Mouse (Mus musculus): ENCODE data around the gene Atp5f1. TPM values are rescaled to one million over a fixed set of nuclear protein-coding genes. Genes with fewer than 3 reads are reported as not detected.
"Not testable (repeated sequence)": the region's sequence is repeated elsewhere in the genome, so short reads cannot be mapped to it uniquely, and the experiment has no call there.

Gene Atp5f1
- polyA plus RNA-seq, 1 experiment, result 570 TPM

DNA sequence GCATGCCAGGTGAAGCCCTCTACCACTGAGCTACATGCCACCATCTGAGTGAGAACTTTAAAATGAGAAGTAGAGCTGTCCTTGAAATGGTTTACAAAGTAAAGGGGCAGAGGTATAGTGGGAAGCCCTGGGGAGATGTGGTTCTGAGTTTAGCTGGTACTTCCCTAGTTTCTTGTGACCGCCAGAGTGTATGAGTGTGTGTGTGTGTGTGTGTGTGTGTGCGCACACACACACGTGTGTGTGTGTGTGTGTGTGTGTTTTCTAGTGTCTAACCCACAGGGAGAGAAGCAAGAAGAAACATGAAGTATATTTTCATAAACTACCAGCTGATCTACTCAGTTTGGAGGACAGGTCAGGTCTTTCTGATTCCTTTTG lies 31.7 kb downstream of the Atp5f1 start:
- TF ChIP-seq EP300 (IDR thresholded peaks at IDR 0.05; ENCODE audit: insufficient read depth, low read depth, low read length) (no peak), POLR2A (IDR thresholded peaks at IDR 0.05; ENCODE audit: insufficient read depth, low read length) (no peak), CTCF (IDR thresholded peaks at IDR 0.05; ENCODE audit: low read depth, low read length) (no peak)
- H3K9me3 ChIP-seq (replicated peaks; ENCODE audit: control insufficient read depth, insufficient read depth, low read length, poor library complexity, severe bottlenecking), result no peaks in the 10 kb centered on the region
- no peaks in the 10 kb centered on the region for H3K4me1 ChIP-seq (ENCODE audit: control insufficient read depth, insufficient read depth, low read length)
- H3K27me3 ChIP-seq (ENCODE audit: control insufficient read depth, insufficient read depth, low read length, poor library complexity, severe bottlenecking), result no peaks in the 10 kb centered on the region
- no peak overlapping the region for H3K27ac ChIP-seq (ENCODE audit: insufficient read depth, low read length)
- no peak overlapping the region for H3K9ac ChIP-seq (ENCODE audit: low read depth, poor library complexity, severe bottlenecking)
- H3K4me3 ChIP-seq (ENCODE audit: low read depth, low read length), result no peak overlapping the region
- no peaks in the 10 kb centered on the region for H3K36me3 ChIP-seq (ENCODE audit: control insufficient read depth, insufficient read depth, low read length, poor library complexity, severe bottlenecking)

DNA sequence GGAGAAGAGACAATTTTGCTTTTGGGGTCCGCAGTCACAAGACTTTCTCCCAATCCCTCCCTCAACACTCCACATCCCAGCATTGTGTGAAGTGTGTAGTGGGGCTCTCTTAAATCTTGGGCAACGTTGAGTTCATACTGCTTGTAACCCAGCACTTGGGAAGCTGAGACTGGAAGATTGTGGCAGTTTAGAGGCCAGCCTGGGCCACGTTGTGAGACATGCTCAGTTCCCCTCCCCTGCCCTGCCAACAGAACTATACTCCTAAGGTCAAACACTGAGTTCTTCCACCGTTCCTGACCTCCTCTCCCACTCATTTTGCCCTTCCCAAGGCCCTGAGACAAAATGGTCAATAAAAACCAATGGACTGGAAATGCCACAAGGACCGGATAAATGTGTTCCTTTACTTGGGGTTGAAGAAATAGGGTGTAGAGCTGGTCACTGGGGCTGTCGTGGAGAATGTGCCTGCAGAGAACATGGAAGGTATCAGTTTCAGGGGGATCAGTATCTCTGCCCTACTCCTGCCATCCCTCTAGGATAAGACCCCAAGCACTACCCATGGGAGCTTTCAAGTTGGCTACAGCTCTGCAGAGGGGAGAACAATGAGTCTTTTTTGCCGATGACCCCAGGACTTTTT lies 32.2 kb downstream of the Atp5f1 start:
- TF ChIP-seq EP300 (IDR thresholded peaks at IDR 0.05; ENCODE audit: insufficient read depth, low read depth, low read length) (no peak), CTCF (IDR thresholded peaks at IDR 0.05; ENCODE audit: low read depth, low read length) (no peak), POLR2A (IDR thresholded peaks at IDR 0.05; ENCODE audit: insufficient read depth, low read length) (no peak)
- H3K4me3 ChIP-seq (ENCODE audit: low read depth, low read length), result no peak overlapping the region

DNA sequence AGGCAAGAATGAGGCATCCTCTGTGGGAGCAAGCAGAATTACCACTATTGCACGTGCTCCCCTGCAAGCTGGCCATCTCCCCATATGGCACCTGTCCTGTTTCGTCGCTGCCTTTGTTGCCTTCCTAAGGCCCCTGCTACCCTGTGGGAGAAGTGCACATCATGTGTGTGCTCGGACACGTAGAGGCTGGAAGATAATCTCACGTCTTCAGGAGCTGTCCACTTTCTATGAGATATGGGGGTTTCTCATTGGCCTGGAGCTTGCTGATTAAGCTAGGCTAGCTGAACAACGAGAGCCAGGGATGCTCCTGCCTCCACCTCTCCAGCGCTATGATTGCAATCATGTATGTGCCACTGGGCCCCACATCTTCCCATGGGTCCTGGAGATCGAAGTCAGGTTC lies 35.3 kb downstream of the Atp5f1 start:
- H3K4me1 ChIP-seq (ENCODE audit: control insufficient read depth, insufficient read depth, low read length), result no peaks in the 10 kb centered on the region
- TF ChIP-seq POLR2A (IDR thresholded peaks at IDR 0.05; ENCODE audit: insufficient read depth, low read length) (no peak), CTCF (IDR thresholded peaks at IDR 0.05; ENCODE audit: low read depth, low read length) (no peak), EP300 (IDR thresholded peaks at IDR 0.05; ENCODE audit: insufficient read depth, low read depth, low read length) (no peak)
- H3K9ac ChIP-seq (ENCODE audit: low read depth, poor library complexity, severe bottlenecking), result no peak overlapping the region
- H3K9me3 ChIP-seq (replicated peaks; ENCODE audit: control insufficient read depth, insufficient read depth, low read length, poor library complexity, severe bottlenecking), result no peaks in the 10 kb centered on the region
- H3K36me3 ChIP-seq (ENCODE audit: control insufficient read depth, insufficient read depth, low read length, poor library complexity, severe bottlenecking), result no peaks in the 10 kb centered on the region
- H3K4me3 ChIP-seq (ENCODE audit: low read depth, low read length), result no peak overlapping the region
- H3K27ac ChIP-seq (ENCODE audit: insufficient read depth, low read length), result no peak overlapping the region
- no peaks in the 10 kb centered on the region for H3K27me3 ChIP-seq (ENCODE audit: control insufficient read depth, insufficient read depth, low read length, poor library complexity, severe bottlenecking)

More for the DNA sequence above, 32.2 kb downstream of the Atp5f1 start:
- no peaks in the 10 kb centered on the region for H3K4me1 ChIP-seq (ENCODE audit: control insufficient read depth, insufficient read depth, low read length)
- H3K27me3 ChIP-seq (ENCODE audit: control insufficient read depth, insufficient read depth, low read length, poor library complexity, severe bottlenecking), result no peaks in the 10 kb centered on the region
- H3K9me3 ChIP-seq (replicated peaks; ENCODE audit: control insufficient read depth, insufficient read depth, low read length, poor library complexity, severe bottlenecking), result no peaks in the 10 kb centered on the region
- no peak overlapping the region for H3K9ac ChIP-seq (ENCODE audit: low read depth, poor library complexity, severe bottlenecking)
- H3K27ac ChIP-seq (ENCODE audit: insufficient read depth, low read length), result no peak overlapping the region
- H3K36me3 ChIP-seq (ENCODE audit: control insufficient read depth, insufficient read depth, low read length, poor library complexity, severe bottlenecking), result no peaks in the 10 kb centered on the region

DNA sequence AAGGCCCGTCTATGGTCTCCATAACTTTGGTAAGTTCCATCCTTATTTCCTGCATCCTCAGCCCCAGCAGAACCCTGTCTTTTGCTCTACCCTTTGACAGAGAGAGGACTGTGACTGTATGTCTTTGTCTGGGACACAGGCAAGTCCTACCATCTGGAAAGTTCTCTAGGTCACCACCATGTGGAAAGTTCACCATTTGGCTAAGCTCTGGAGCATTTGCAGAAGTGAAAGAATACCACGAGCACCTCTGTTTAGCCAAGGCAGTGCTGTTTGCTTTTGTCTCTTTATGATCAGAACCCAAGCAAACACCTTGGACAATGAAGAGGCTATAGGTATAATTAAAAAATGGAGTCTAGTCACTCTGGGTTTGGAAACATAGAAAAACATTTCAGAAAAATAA lies 37.9 kb downstream of the Atp5f1 start:
- no peak for TF ChIP-seq EP300 (IDR thresholded peaks at IDR 0.05; ENCODE audit: insufficient read depth, low read depth, low read length)
- TF ChIP-seq CTCF (IDR thresholded peaks at IDR 0.05; ENCODE audit: low read depth, low read length), result no peak
- no peak for TF ChIP-seq POLR2A (IDR thresholded peaks at IDR 0.05; ENCODE audit: insufficient read depth, low read length)
- no peaks in the 10 kb centered on the region for H3K9me3 ChIP-seq (replicated peaks; ENCODE audit: control insufficient read depth, insufficient read depth, low read length, poor library complexity, severe bottlenecking)
- H3K4me3 ChIP-seq (ENCODE audit: low read depth, low read length), result no peak overlapping the region
- no peak overlapping the region for H3K9ac ChIP-seq (ENCODE audit: low read depth, poor library complexity, severe bottlenecking)
- no peaks in the 10 kb centered on the region for H3K4me1 ChIP-seq (ENCODE audit: control insufficient read depth, insufficient read depth, low read length)
- H3K27me3 ChIP-seq (ENCODE audit: control insufficient read depth, insufficient read depth, low read length, poor library complexity, severe bottlenecking), result no peaks in the 10 kb centered on the region
- H3K36me3 ChIP-seq (ENCODE audit: control insufficient read depth, insufficient read depth, low read length, poor library complexity, severe bottlenecking), result no peaks in the 10 kb centered on the region
- H3K27ac ChIP-seq (ENCODE audit: insufficient read depth, low read length), result no peak overlapping the region

DNA sequence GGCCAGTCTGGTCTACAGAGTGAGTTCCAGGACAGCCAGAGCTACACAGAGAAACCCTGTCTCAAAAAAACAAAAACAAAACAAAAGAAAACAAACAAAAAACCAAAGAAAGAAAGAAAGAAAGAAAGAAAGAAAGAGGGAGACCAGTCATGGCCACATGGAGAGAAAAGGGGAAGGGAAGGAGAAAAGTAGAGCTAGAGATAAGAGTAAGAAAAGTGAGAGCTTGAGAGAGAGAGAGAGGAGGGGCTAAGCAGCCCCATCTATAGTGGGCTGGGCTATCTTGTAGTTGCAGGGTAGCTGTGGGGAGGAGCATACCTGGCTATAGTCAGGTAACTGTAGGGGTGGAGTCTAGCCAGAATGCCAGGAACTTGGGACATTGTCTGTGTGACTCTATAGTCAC lies 39.2 kb downstream of the Atp5f1 start:
- H3K27me3 ChIP-seq (ENCODE audit: control insufficient read depth, insufficient read depth, low read length, poor library complexity, severe bottlenecking); H3K27ac ChIP-seq (ENCODE audit: insufficient read depth, low read length); H3K36me3 ChIP-seq (ENCODE audit: control insufficient read depth, insufficient read depth, low read length, poor library complexity, severe bottlenecking); H3K4me1 ChIP-seq (ENCODE audit: control insufficient read depth, insufficient read depth, low read length); H3K9me3 ChIP-seq (replicated peaks; ENCODE audit: control insufficient read depth, insufficient read depth, low read length, poor library complexity, severe bottlenecking); H3K4me3 ChIP-seq (ENCODE audit: low read depth, low read length); H3K9ac ChIP-seq (ENCODE audit: low read depth, poor library complexity, severe bottlenecking): not testable (repeated sequence)

DNA sequence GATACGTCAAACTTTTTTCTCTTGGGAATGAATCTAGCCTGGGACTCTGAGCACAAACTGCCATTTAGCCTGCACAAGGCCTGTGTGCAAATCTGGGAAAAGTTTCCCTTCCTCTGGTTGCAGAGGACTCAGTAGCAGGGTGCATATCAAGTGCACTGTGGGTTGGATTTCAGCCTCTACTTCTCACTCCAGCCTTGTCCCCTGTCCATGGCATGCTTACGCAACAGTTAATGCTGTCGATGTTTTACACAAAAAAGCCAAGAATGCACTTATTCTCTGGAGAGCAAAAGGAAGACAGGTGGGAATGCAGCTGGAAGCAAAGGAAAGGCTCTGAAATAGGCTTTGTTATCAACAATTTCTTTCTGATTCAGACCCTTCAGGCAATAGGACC lies 41.5 kb downstream of the Atp5f1 start:
- H3K4me1 ChIP-seq (ENCODE audit: control insufficient read depth, insufficient read depth, low read length), result no peaks in the 10 kb centered on the region
- H3K4me3 ChIP-seq (ENCODE audit: low read depth, low read length), result no peak overlapping the region
- H3K9me3 ChIP-seq (replicated peaks; ENCODE audit: control insufficient read depth, insufficient read depth, low read length, poor library complexity, severe bottlenecking), result no peaks in the 10 kb centered on the region
- H3K9ac ChIP-seq (ENCODE audit: low read depth, poor library complexity, severe bottlenecking), result no peak overlapping the region
- H3K27ac ChIP-seq (ENCODE audit: insufficient read depth, low read length), result no peak overlapping the region
- no peaks in the 10 kb centered on the region for H3K36me3 ChIP-seq (ENCODE audit: control insufficient read depth, insufficient read depth, low read length, poor library complexity, severe bottlenecking)
- TF ChIP-seq POLR2A (IDR thresholded peaks at IDR 0.05; ENCODE audit: insufficient read depth, low read length) (no peak), EP300 (IDR thresholded peaks at IDR 0.05; ENCODE audit: insufficient read depth, low read depth, low read length) (no peak), CTCF (IDR thresholded peaks at IDR 0.05; ENCODE audit: low read depth, low read length) (no peak)
- no peaks in the 10 kb centered on the region for H3K27me3 ChIP-seq (ENCODE audit: control insufficient read depth, insufficient read depth, low read length, poor library complexity, severe bottlenecking)
